Mouse (Mus musculus) forebrain, embryonic 13.5 days (tissue): ENCODE results near the gene Gnai3. TPM values are rescaled to one million over a fixed set of nuclear protein-coding genes. Genes with fewer than 3 reads are reported as not detected.

Experiments
- ATAC-seq: fragments of 200-750 bp; cut with Nextera tagmentation; 2 replicates; pipeline ENCODE4 v1.8.0; 2017
- H3K27ac ChIP-seq: fragments of 300-500 bp; sonication (generic); 2 replicates; pipeline ENCODE4 v1.5.1; 2015; ENCODE audit warnings: inconsistent platforms, mild to moderate bottlenecking, moderate library complexity
- H3K27me3 ChIP-seq: fragments of 300-500 bp; sonication (generic); 2 replicates; pipeline ENCODE4 v1.6.1; 2015; ENCODE audit warnings: mild to moderate bottlenecking, inconsistent platforms
- H3K36me3 ChIP-seq: fragments of 300-500 bp; sonication (generic); 2 replicates; pipeline ENCODE4 v1.6.1; 2015; ENCODE audit warnings: mild to moderate bottlenecking, inconsistent platforms; ENCODE audit not compliant: poor library complexity, severe bottlenecking
- H3K4me1 ChIP-seq: fragments of 300-500 bp; sonication (generic); 2 replicates; pipeline ENCODE4 v1.6.1; 2015; ENCODE audit warnings: inconsistent platforms
- H3K4me2 ChIP-seq: fragments of 300-500 bp; sonication (generic); 2 replicates; pipeline ENCODE4 v1.6.1; 2015; ENCODE audit warnings: inconsistent platforms, mild to moderate bottlenecking, moderate library complexity
- H3K4me3 ChIP-seq: fragments of 300-500 bp; sonication (generic); 2 replicates; pipeline ENCODE4 v1.5.1; 2015; ENCODE audit warnings: mild to moderate bottlenecking, inconsistent platforms
- H3K9ac ChIP-seq: fragments of 300-500 bp; sonication (generic); 2 replicates; pipeline ENCODE4 v1.6.1; 2015; ENCODE audit warnings: mild to moderate bottlenecking, inconsistent platforms
- H3K9me3 ChIP-seq: fragments of 300-500 bp; sonication (generic); replicated peaks from 2 replicates; pipeline ENCODE4 v1.6.1; 2016; ENCODE audit warnings: inconsistent platforms
- WGBS: fragments of 180-500 bp; shearing (Covaris S2); methylation state at CpG from one replicate; pipeline ENCODE4 v1.1.7; 2015; 5-methylcytosine and 5-hydroxymethylcytosine counted together
- polyA plus RNA-seq: library from polyadenylated mRNA; unstranded; fragments of >200 nt; fragmentation: Nextera tagmentation; extraction: Ambion mirVana; gene quantifications from 2 replicates; pipeline ENCODE4 v1.2.1, GENCODE M21; 2015

Gnai3 gene
- polyA plus RNA-seq, 1 experiment from 2014 or later: 173 TPM

- no peaks in the 10 kb centered on the region for H3K9me3 ChIP-seq
- H3K4me2 ChIP-seq: peak within 1 kb of the TSS; percentile 95
- no peaks in the 10 kb centered on the region for H3K36me3 ChIP-seq
- H3K27ac ChIP-seq: peak within 1 kb of the TSS; percentile 74
- peaks cover 52% of the 10 kb centered on the region for H3K4me1 ChIP-seq
- H3K27me3 ChIP-seq: no peaks in the 10 kb centered on the region
- peak within 1 kb of the TSS; percentile 81 for H3K9ac ChIP-seq
- no peak for ATAC-seq
- H3K4me3 ChIP-seq: peak within 1 kb of the TSS; percentile 55
- under 1% methylated on average over 29 of the region's 29 CpGs for WGBS
Measured at GRCm38 (mm10) chr3:108086470-108086979, 59.4 kb downstream of the Gnai3 start, which contains the start of gene Ampd2. Gene Ampd2 (minus strand): TSS chr3:108086651.

- no peaks in the 10 kb centered on the region for H3K27me3 ChIP-seq
- peaks cover 53% of the 10 kb centered on the region for H3K4me1 ChIP-seq
- peak overlapping the region; percentile 81 for H3K9ac ChIP-seq
- peak overlapping the region; percentile 74 for H3K27ac ChIP-seq
- peak overlapping the region; percentile 55 for H3K4me3 ChIP-seq
- H3K4me2 ChIP-seq: peak overlapping the region; percentile 95
- 0 out of 2 replicates have a peak, but pooled peaks cover 2% of the 10 kb centered on the region for H3K36me3 ChIP-seq
- H3K9me3 ChIP-seq: no peaks in the 10 kb centered on the region
- WGBS: under 1% methylated on average over 31 of the region's 31 CpGs
- peak; percentile 60 for ATAC-seq
Measured at GRCm38 (mm10) chr3:108085721-108086469, 60.1 kb downstream of the Gnai3 start.

- H3K9ac ChIP-seq: peak overlapping the region; percentile 81
- H3K27ac ChIP-seq: peak overlapping the region; percentile 74
- peaks cover 8% of the 10 kb centered on the region for H3K36me3 ChIP-seq
- no peaks in the 10 kb centered on the region for H3K9me3 ChIP-seq
- H3K4me2 ChIP-seq: peak overlapping the region; percentile 95
- H3K4me3 ChIP-seq: peak overlapping the region; percentile 55
- ATAC-seq: peak; percentile 93
- WGBS: under 1% methylated on average over 11 of the region's 14 CpGs
- H3K27me3 ChIP-seq: no peaks in the 10 kb centered on the region
- H3K4me1 ChIP-seq: peaks cover 53% of the 10 kb centered on the region
Measured at GRCm38 (mm10) chr3:108085281-108085720, 60.6 kb downstream of the Gnai3 start.

- no peak overlapping the region; the same call in 1 of the 2 replicates for H3K27ac ChIP-seq
- peaks cover 53% of the 10 kb centered on the region for H3K4me1 ChIP-seq
Measured at GRCm38 (mm10) chr3:108084767-108085270, 61.1 kb downstream of the Gnai3 start.

GRCm38 (mm10) chr3:108083904-108084407 lies 62.0 kb downstream of the Gnai3 start:
- Histone ChIP-seq H3K9me3 (no peaks in the 10 kb centered on the region), H3K4me1 (peaks cover 53% of the 10 kb centered on the region), H3K4me2 (peak overlapping the region; percentile 95), H3K27me3 (no peaks in the 10 kb centered on the region), H3K27ac (no peak overlapping the region), H3K36me3 (peaks cover 22% of the 10 kb centered on the region), H3K4me3 (peak overlapping the region; percentile 55; the same call in 1 of the 2 replicates), H3K9ac (no peak overlapping the region)
- WGBS: 78% methylated on average over 4 of the region's 4 CpGs
- ATAC-seq: no peak

More at GRCm38 (mm10) chr3:108084767-108085270, 61.1 kb downstream of the Gnai3 start:
- Histone ChIP-seq H3K4me2 (peak overlapping the region; percentile 95), H3K9ac (peak overlapping the region; percentile 81), H3K27me3 (no peaks in the 10 kb centered on the region), H3K9me3 (no peaks in the 10 kb centered on the region), H3K4me3 (peak overlapping the region; percentile 55), H3K36me3 (peaks cover 13% of the 10 kb centered on the region)
- peak; percentile 48 for ATAC-seq
- WGBS: 12% methylated on average over 13 of the region's 13 CpGs

- no peaks in the 10 kb centered on the region for H3K27me3 ChIP-seq
- WGBS: 59% methylated on average over 2 of the region's 2 CpGs
- peak overlapping the region; percentile 10; the same call in 1 of the 2 replicates for H3K9ac ChIP-seq
- peaks cover 53% of the 10 kb centered on the region for H3K4me1 ChIP-seq
- H3K4me3 ChIP-seq: no peak overlapping the region
- H3K4me2 ChIP-seq: no peak overlapping the region
- H3K9me3 ChIP-seq: no peaks in the 10 kb centered on the region
- no peak overlapping the region for H3K27ac ChIP-seq
- ATAC-seq: no peak
- peaks cover 28% of the 10 kb centered on the region for H3K36me3 ChIP-seq
Measured at GRCm38 (mm10) chr3:108083161-108083560, 62.8 kb downstream of the Gnai3 start.

GRCm38 (mm10) chr3:108082251-108082875 lies 63.6 kb downstream of the Gnai3 start:
- WGBS: 77% methylated on average over 1 of the region's 1 CpGs

GRCm38 (mm10) chr3:108081681-108082080 lies 64.3 kb downstream of the Gnai3 start:
- Histone ChIP-seq H3K36me3 (peaks cover 43% of the 10 kb centered on the region), H3K4me3 (no peak overlapping the region), H3K4me1 (peaks cover 50% of the 10 kb centered on the region), H3K9me3 (no peaks in the 10 kb centered on the region), H3K27me3 (no peaks in the 10 kb centered on the region), H3K9ac (no peak overlapping the region), H3K27ac (no peak overlapping the region), H3K4me2 (peak overlapping the region; percentile 27; the same call in 1 of the 2 replicates)
- 40% methylated on average over 4 of the region's 4 CpGs for whole genome bisulfite sequencing
- no peak for ATAC-seq

More at GRCm38 (mm10) chr3:108082251-108082875, 63.6 kb downstream of the Gnai3 start:
- Histone ChIP-seq H3K27ac (no peak overlapping the region; the same call in 1 of the 2 replicates), H3K9ac (no peak overlapping the region), H3K4me2 (peak overlapping the region; percentile 27), H3K4me1 (peaks cover 53% of the 10 kb centered on the region), H3K36me3 (peaks cover 36% of the 10 kb centered on the region), H3K4me3 (peak overlapping the region; percentile 9; the same call in 1 of the 2 replicates), H3K9me3 (no peaks in the 10 kb centered on the region), H3K27me3 (no peaks in the 10 kb centered on the region)
- no peak for ATAC-seq

GRCm38 (mm10) chr3:108076836-108077235 lies 69.1 kb downstream of the Gnai3 start:
- no peaks in the 10 kb centered on the region for H3K27me3 ChIP-seq
- no peak overlapping the region for H3K27ac ChIP-seq
- no peak overlapping the region for H3K4me2 ChIP-seq
- H3K9me3 ChIP-seq: no peaks in the 10 kb centered on the region
- peaks cover 12% of the 10 kb centered on the region for H3K4me1 ChIP-seq
- no peak overlapping the region for H3K9ac ChIP-seq
- H3K36me3 ChIP-seq: peaks cover 68% of the 10 kb centered on the region
- no peak overlapping the region for H3K4me3 ChIP-seq
- no peak for ATAC-seq
- 90% methylated on average over 9 of the region's 9 CpGs for WGBS

GRCm38 (mm10) chr3:108072983-108073569 lies 72.9 kb downstream of the Gnai3 start:
- H3K4me2 ChIP-seq: no peak overlapping the region
- H3K36me3 ChIP-seq: peaks cover 39% of the 10 kb centered on the region
- H3K9me3 ChIP-seq: no peaks in the 10 kb centered on the region
- no peak overlapping the region for H3K9ac ChIP-seq
- no peak overlapping the region for H3K4me3 ChIP-seq
- peak; percentile 37; the same call in 1 of the 2 replicates for ATAC-seq
- WGBS: 66% methylated on average over 10 of the region's 10 CpGs
- H3K27ac ChIP-seq: peak overlapping the region; percentile 44
- H3K4me1 ChIP-seq: peaks cover 8% of the 10 kb centered on the region
- no peaks in the 10 kb centered on the region for H3K27me3 ChIP-seq
